Mouse (Mus musculus) Muller cell, postnatal 12 days (primary cell): Measurements from ENCODE around the gene Pla2g1b.
"Not testable (repeated sequence)": the region's sequence is repeated elsewhere in the genome, so short reads cannot be mapped to it uniquely, and the experiment has no call there.

Source experiments
- DNase-seq: peaks from one replicate; pipeline ENCODE4 v3.0.0-alpha.2; 2015; ENCODE audit errors: inconsistent ontology term

The Pla2g1b gene

GRCm38 (mm10) chr5:115465642-115466420 is at the start of gene Pla2g1b:
TSS of gene Pla2g1b (plus strand) at chr5:115466262.
- no peak for DNase-seq

- no peak for DNase-seq
Observed at GRCm38 (mm10) chr5:115428831-115429358, 37.2 kb upstream of the Pla2g1b start.

- peak; percentile 80 for DNase-seq
Observed at GRCm38 (mm10) chr5:115429359-115430186, 36.5 kb upstream of the Pla2g1b start, which contains the start of gene Msi1. TSS of gene Msi1 (plus strand) at chr5:115429599.

GRCm38 (mm10) chr5:115430187-115430960 is 35.7 kb upstream of the Pla2g1b start:
- DNase-seq = no peak

GRCm38 (mm10) chr5:115431061-115431897 is 34.8 kb upstream of the Pla2g1b start:
- DNase-seq = peak; percentile 88

GRCm38 (mm10) chr5:115431898-115432259 is 34.2 kb upstream of the Pla2g1b start:
- DNase-seq = no peak

GRCm38 (mm10) chr5:115432395-115432794 is 33.7 kb upstream of the Pla2g1b start:
- peak; percentile 39 for DNase-seq

- DNase-seq = peak; percentile 7
Observed at GRCm38 (mm10) chr5:115433191-115433590, 32.9 kb upstream of the Pla2g1b start.

GRCm38 (mm10) chr5:115434280-115434852 is 31.7 kb upstream of the Pla2g1b start:
- DNase-seq = peak; percentile 22

- peak; percentile 25 for DNase-seq
Observed at GRCm38 (mm10) chr5:115434853-115435754, 31.0 kb upstream of the Pla2g1b start.

- DNase-seq = peak; percentile 17
Observed at GRCm38 (mm10) chr5:115435755-115436379, 30.2 kb upstream of the Pla2g1b start.

GRCm38 (mm10) chr5:115436421-115437124 is 29.5 kb upstream of the Pla2g1b start:
- DNase-seq = peak; percentile 99

- DNase-seq = peak; percentile 42
Observed at GRCm38 (mm10) chr5:115437242-115437944, 28.7 kb upstream of the Pla2g1b start.

- DNase-seq = peak; percentile 46
Observed at GRCm38 (mm10) chr5:115437945-115438315, 28.1 kb upstream of the Pla2g1b start.

GRCm38 (mm10) chr5:115438667-115439066 is 27.4 kb upstream of the Pla2g1b start:
- DNase-seq = peak; percentile 12

GRCm38 (mm10) chr5:115441205-115441849 is 24.7 kb upstream of the Pla2g1b start:
- DNase-seq = peak; percentile 66

GRCm38 (mm10) chr5:115442663-115443062 is 23.4 kb upstream of the Pla2g1b start:
- DNase-seq = not testable (repeated sequence)
